Mouse (Mus musculus) large intestine, adult 2 months (tissue): ENCODE measurements around the gene Grik1. TPM values are rescaled to one million over a fixed set of nuclear protein-coding genes. Genes with fewer than 3 reads are reported as not detected.

Source experiments
- DNase-seq: peaks from one replicate; pipeline ENCODE4 v3.0.0-alpha.2; 2012; ENCODE audit warnings: low read depth, low spot score
- WGBS: fragments of 180-500 bp; shearing (Covaris S2); methylation state at CpG from one replicate; pipeline ENCODE4 v1.1.7; 2018; 5-methylcytosine and 5-hydroxymethylcytosine counted together
- polyA plus RNA-seq: library from polyadenylated mRNA; depleted of rRNA; stranded (reverse); fragments of >200 nt; gene quantifications from 2 replicates; pipeline ENCODE4 v1.2.3, GENCODE M21; 2012

Gene Grik1
- polyA plus RNA-seq, 1 experiment = 0.10 TPM

- 70% methylated on average over 3 of the region's 3 CpGs for WGBS
- no peak for DNase-seq
These were observed 316.0 kb downstream of the Grik1 start for GRCm38 (mm10) chr16:87974076-87974443.

DNA sequence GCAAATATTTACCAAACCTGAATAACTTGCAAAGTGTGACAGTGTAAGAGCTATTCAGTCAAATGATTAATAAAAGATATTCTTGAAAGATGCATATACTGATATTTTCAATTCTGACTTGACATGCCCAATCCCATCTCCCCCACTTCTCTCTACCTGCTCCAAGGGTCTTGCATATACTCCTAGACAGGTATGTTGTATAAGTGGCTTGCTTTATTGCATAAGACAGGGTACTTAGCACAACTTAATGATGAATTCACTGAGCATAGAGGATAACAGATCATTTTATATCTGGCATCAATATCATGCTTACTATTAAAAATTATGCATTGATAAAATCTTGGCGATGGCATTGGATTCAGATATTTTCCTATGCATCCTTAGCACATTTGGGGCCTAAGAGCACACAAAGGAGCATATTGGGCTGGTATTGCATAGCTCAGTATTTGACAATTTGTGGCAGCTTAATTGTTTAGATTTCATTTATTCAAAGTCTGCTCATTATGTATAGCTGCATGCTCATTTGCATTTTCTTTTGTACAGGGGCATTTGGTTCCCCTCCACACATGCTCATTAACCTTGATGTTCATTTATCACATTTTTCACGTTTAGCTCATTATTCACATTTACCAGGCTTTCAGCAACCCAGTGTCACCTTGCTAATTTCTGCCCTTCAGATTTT lies 316.5 kb downstream of the Grik1 start:
- 59% methylated on average over 2 of the region's 2 CpGs for WGBS
- no peak for DNase-seq

DNA sequence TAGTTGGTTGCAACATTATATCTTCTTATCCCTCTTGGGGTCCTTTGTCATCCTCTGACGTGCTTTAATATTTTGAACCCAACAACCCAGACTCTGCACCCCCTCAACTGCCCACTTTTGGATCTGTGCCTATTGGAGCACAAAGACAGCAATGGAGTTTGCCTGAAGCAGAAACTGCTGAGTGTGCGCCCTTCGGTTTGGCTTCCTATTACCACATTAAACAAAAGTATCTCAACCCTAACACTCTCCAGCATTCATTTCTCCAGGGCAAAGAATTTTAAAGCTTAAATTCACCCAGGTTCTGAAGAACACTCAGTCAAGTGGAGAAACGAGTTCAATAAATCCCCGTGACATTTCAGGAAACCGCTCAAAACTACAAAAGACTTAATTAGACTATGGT lies 318.2 kb downstream of the Grik1 start:
- DNase-seq = no peak
- WGBS = 84% methylated on average over 6 of the region's 6 CpGs

DNA sequence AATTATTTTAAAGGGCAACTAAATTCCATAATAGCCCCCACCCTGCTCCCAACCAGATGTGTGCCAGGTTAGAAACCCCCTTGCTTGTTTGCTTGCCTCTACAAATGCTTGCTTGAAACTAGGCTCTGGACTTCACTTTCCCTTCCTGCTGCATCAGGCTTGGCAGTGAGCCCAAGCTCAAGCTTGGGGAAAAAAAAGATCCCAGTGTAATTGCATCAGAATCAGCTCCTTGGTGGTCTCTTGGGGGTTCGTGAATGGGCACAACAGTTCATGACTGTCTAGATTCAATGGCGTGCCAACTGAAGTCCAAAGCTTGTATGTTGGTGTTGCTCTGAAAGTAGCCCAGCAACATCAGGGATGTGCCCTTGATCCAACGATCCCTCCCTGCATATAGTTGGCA lies 320.1 kb downstream of the Grik1 start:
- WGBS = 70% methylated on average over 3 of the region's 3 CpGs
- DNase-seq = no peak

GRCm38 (mm10) chr16:87961419-87961818 lies 328.6 kb downstream of the Grik1 start:
- DNase-seq = no peak
- 63% methylated on average over 6 of the region's 6 CpGs for WGBS

- no peak for DNase-seq
- 60% methylated on average over 10 of the region's 10 CpGs for WGBS
These were observed 332.6 kb downstream of the Grik1 start for GRCm38 (mm10) chr16:87957449-87957848.

DNA sequence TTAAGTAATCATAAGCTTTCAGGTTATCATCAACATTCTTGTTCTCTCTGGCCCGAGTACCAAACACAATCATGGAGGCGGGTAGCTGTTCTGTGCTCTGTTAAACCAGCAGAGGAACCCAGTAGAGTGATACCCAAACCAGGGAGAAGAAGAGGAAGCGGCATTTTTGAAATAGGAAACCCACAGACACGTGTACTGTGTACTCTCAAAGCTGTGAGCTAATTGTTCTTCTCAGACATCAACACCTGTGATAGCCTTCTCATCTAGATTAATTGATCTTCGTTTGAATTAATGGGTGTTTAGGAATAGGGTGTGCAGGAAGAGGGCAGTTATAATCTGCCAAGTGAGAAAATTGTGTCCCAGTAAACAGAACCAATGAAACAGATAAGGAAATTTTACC lies 333.9 kb downstream of the Grik1 start:
- DNase-seq = no peak
- 64% methylated on average over 5 of the region's 5 CpGs for WGBS

GRCm38 (mm10) chr16:87954715-87955441 lies 335.2 kb downstream of the Grik1 start:
- WGBS = 87% methylated on average over 9 of the region's 9 CpGs
- DNase-seq = no peak

GRCm38 (mm10) chr16:87953176-87953575 lies 336.9 kb downstream of the Grik1 start:
- WGBS = 83% methylated on average over 4 of the region's 4 CpGs

DNA sequence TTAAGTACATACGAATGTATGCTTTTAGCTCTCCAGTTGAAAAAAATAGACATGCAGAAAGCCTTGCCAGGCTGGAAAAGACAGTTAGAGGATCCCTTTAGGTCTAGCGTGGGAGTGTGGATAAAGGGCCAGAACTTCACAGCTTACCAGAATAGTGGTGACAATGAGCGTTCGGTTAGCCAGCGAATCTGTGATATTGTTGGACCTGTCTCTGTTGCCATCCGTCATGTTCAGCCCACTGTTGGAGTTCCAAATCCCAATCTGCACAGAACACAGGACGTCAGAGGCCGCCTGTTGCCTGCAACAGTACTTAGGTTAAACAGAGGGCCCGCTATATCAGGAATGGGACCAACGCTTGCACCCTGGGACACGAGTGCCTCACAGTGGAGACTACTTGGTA lies 340.2 kb downstream of the Grik1 start:
- no peak for DNase-seq
- WGBS = 88% methylated on average over 11 of the region's 11 CpGs

More at GRCm38 (mm10) chr16:87953176-87953575, 336.9 kb downstream of the Grik1 start:
- no peak for DNase-seq

GRCm38 (mm10) chr16:87948122-87948521 lies 341.9 kb downstream of the Grik1 start:
- DNase-seq = no peak
- WGBS = 79% methylated on average over 4 of the region's 4 CpGs

GRCm38 (mm10) chr16:87944318-87944717 lies 345.7 kb downstream of the Grik1 start:
- WGBS = 84% methylated on average over 1 of the region's 1 CpGs
- DNase-seq = no peak

GRCm38 (mm10) chr16:87942103-87942865 lies 347.8 kb downstream of the Grik1 start:
- DNase-seq = no peak
- 81% methylated on average over 13 of the region's 13 CpGs for whole genome bisulfite sequencing

DNA sequence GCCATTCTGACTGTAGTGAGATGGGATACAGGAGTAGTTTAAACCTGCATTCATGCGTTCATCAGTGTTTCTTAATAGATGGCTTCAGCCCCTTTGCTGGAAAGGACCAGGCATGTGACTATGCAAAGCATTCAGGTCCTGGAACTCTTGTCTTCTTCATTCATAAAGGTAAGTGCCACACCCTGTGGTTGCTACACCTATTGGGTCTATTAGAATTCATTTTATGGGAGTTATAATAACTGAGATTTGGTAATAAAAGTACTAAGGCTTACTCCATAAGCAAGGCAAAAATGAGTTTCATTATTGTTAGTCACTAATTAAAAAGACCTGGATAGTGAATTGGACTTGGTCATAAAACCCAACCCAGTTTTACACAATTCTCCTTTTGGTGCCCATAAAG lies 355.4 kb downstream of the Grik1 start:
- WGBS = 48% methylated on average over 1 of the region's 1 CpGs
- DNase-seq = peak; percentile 16

GRCm38 (mm10) chr16:87931358-87931757 lies 358.7 kb downstream of the Grik1 start:
- no peak for DNase-seq
- WGBS = 64% methylated on average over 2 of the region's 2 CpGs

DNA sequence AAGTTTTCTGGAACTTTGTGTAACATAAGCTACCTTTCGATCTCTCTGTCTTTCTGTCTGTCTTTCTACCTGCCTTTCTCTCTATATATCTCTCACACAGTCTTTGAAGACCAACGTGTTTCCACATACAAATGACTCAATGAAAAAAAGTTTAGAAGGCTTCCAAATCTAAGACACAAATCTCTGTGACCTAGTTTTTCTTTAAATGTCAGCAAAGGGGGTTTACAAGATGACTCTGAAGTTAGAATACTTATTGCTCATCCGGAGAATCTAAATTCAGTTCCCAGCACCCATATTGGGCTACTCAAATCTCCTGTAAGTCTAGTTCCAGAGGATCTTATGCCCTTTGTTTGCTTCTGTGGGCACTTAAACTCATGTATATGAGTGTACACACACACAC lies 359.5 kb downstream of the Grik1 start:
- WGBS = 83% methylated on average over 3 of the region's 3 CpGs
- DNase-seq = no peak

- DNase-seq = no peak
- 33% methylated on average over 1 of the region's 1 CpGs for WGBS
These were observed 361.4 kb downstream of the Grik1 start for GRCm38 (mm10) chr16:87928671-87929070.

GRCm38 (mm10) chr16:87917897-87918296 lies 372.2 kb downstream of the Grik1 start:
- DNase-seq = no peak
- WGBS = 78% methylated on average over 4 of the region's 4 CpGs

GRCm38 (mm10) chr16:87917157-87917546 lies 372.9 kb downstream of the Grik1 start:
- no peak for DNase-seq
- WGBS = 46% methylated on average over 1 of the region's 1 CpGs
